Mouse (Mus musculus) hindbrain, embryonic 14.5 days (tissue): ENCODE data around the gene Mtg2. TPM values are rescaled to one million over a fixed set of nuclear protein-coding genes. Genes with fewer than 3 reads are reported as not detected.

ENCODE experiments used
- ATAC-seq: fragments of 200-750 bp; cut with Nextera tagmentation; 2 replicates; pipeline ENCODE4 v1.8.0; 2017; ENCODE audit warnings: moderate number of reproducible peaks, mild to moderate bottlenecking, moderate TSS enrichment, moderate library complexity; ENCODE audit not compliant: low FRiP score
- DNase-seq: peaks from one replicate; pipeline ENCODE4 v3.0.0-alpha.2; 2015; ENCODE audit warnings: low spot score
- H3K27ac ChIP-seq: fragments of 300-500 bp; sonication (generic); 2 replicates; pipeline ENCODE4 v1.5.1; 2014; ENCODE audit warnings: mild to moderate bottlenecking, moderate library complexity
- H3K27me3 ChIP-seq: fragments of 300-500 bp; sonication (generic); 2 replicates; pipeline ENCODE4 v1.6.1; 2014; ENCODE audit warnings: mild to moderate bottlenecking, low read length, mixed read lengths; ENCODE audit not compliant: control insufficient read depth, insufficient read depth
- H3K36me3 ChIP-seq: fragments of 300-500 bp; sonication (generic); replicated peaks from 2 replicates; pipeline ENCODE4 v1.6.1; 2014; ENCODE audit not compliant: control insufficient read depth, insufficient read depth
- H3K4me1 ChIP-seq: fragments of 300-500 bp; sonication (generic); replicated peaks from 2 replicates; pipeline ENCODE4 v1.6.1; 2014; ENCODE audit warnings: antibody characterized with exemption, low read length, mixed read lengths; ENCODE audit not compliant: control insufficient read depth, insufficient read depth
- H3K4me2 ChIP-seq: fragments of 300-500 bp; sonication (generic); replicated peaks from 2 replicates; pipeline ENCODE4 v1.6.1; 2014; ENCODE audit warnings: mild to moderate bottlenecking, moderate library complexity
- H3K4me3 ChIP-seq: fragments of 300-500 bp; sonication (generic); replicated peaks from 2 replicates; pipeline ENCODE4 v1.5.1; 2014; ENCODE audit warnings: mild to moderate bottlenecking, low read length
- H3K9ac ChIP-seq: fragments of 300-500 bp; sonication (generic); 2 replicates; pipeline ENCODE4 v1.6.1; 2014
- H3K9me3 ChIP-seq: fragments of 300-500 bp; sonication (generic); 2 replicates; pipeline ENCODE4 v1.6.1; 2016; ENCODE audit warnings: low read length; ENCODE audit not compliant: control insufficient read depth
- WGBS: fragments of 180-500 bp; shearing (Covaris S2); extraction: QIAGEN DNeasy Blood & Tissue Kit; methylation state at CpG from one replicate; pipeline ENCODE4 v1.1.7; 2014; 5-methylcytosine and 5-hydroxymethylcytosine counted together
- polyA plus RNA-seq: library from polyadenylated mRNA; unstranded; fragments of >200 nt; fragmentation: Nextera tagmentation; extraction: Ambion mirVana; gene quantifications from 2 replicates; pipeline ENCODE4 v1.2.1, GENCODE M21; 2014

Gene Mtg2
- 29.4 and 30.2 TPM in 2 replicates for polyA plus RNA-seq

GRCm38 (mm10) chr2:180070481-180071453 lies at the start of gene Mtg2:
Gene Mtg2 (plus strand): TSS chr2:180070588.
- H3K4me2 ChIP-seq, result peak within 1 kb of the TSS; percentile 76
- H3K4me3 ChIP-seq, result peak within 1 kb of the TSS; percentile 58
- H3K27ac ChIP-seq, result peak within 1 kb of the TSS; percentile 89
- DNase-seq (peak; percentile 92), ATAC-seq (peak; percentile 95)
- H3K27me3 ChIP-seq, result no peaks in the 10 kb centered on the region
- no peaks in the 10 kb centered on the region for H3K9me3 ChIP-seq
- H3K9ac ChIP-seq, result peak within 1 kb of the TSS; percentile 72
- H3K4me1 ChIP-seq, result peaks cover 14% of the 10 kb centered on the region
- 4% methylated on average over 58 of the region's 58 CpGs for WGBS
- H3K36me3 ChIP-seq, result peaks cover 38% of the 10 kb centered on the region

GRCm38 (mm10) chr2:180020919-180021318 lies 49.5 kb upstream of the Mtg2 start:
- Histone ChIP-seq H3K4me1 (peaks cover under 1% of the 10 kb centered on the region; the same call in 1 of the 2 replicates), H3K27ac (no peak overlapping the region), H3K9me3 (no peaks in the 10 kb centered on the region), H3K27me3 (peaks cover 20% of the 10 kb centered on the region), H3K4me2 (no peak overlapping the region), H3K9ac (no peak overlapping the region), H3K36me3 (no peaks in the 10 kb centered on the region), H3K4me3 (no peak overlapping the region)
- 87% methylated on average over 8 of the region's 8 CpGs for WGBS
- ATAC-seq, result no peak
- no peak for DNase-seq

- peaks cover 19% of the 10 kb centered on the region for H3K4me1 ChIP-seq
- peaks cover 20% of the 10 kb centered on the region for H3K27me3 ChIP-seq
- DNase-seq (no peak), ATAC-seq (no peak)
- no peak overlapping the region for H3K9ac ChIP-seq
- H3K27ac ChIP-seq, result no peak overlapping the region
- no peak overlapping the region for H3K4me3 ChIP-seq
- no peaks in the 10 kb centered on the region for H3K9me3 ChIP-seq
- H3K36me3 ChIP-seq, result peaks cover 3% of the 10 kb centered on the region
- H3K4me2 ChIP-seq, result no peak overlapping the region
- WGBS, result 60% methylated on average over 6 of the region's 6 CpGs
Measured at GRCm38 (mm10) chr2:180022751-180023150, 47.6 kb upstream of the Mtg2 start.

- ATAC-seq, result peak; percentile 95
- under 1% methylated on average over 53 of the region's 80 CpGs for WGBS
- DNase-seq, result peak; percentile 99
- peak within 1 kb of the TSS; percentile 94 for H3K27ac ChIP-seq
- peaks cover 21% of the 10 kb centered on the region for H3K36me3 ChIP-seq
- H3K9ac ChIP-seq, result peak within 1 kb of the TSS; percentile 97
- H3K9me3 ChIP-seq, result no peaks in the 10 kb centered on the region
- H3K27me3 ChIP-seq, result peaks cover 20% of the 10 kb centered on the region
- peak within 1 kb of the TSS; percentile 99 for H3K4me3 ChIP-seq
- H3K4me1 ChIP-seq, result peaks cover 32% of the 10 kb centered on the region
- peak within 1 kb of the TSS; percentile 98 for H3K4me2 ChIP-seq
Measured at GRCm38 (mm10) chr2:180024401-180025098, 45.8 kb upstream of the Mtg2 start, which contains the start of gene Lsm14b. Gene Lsm14b (plus strand): TSS chr2:180024987.

GRCm38 (mm10) chr2:180025135-180025860 lies 45.1 kb upstream of the Mtg2 start:
- Histone ChIP-seq H3K27ac (peak overlapping the region; percentile 94), H3K36me3 (peaks cover 29% of the 10 kb centered on the region), H3K9me3 (no peaks in the 10 kb centered on the region), H3K27me3 (peaks cover 20% of the 10 kb centered on the region), H3K4me2 (peak overlapping the region; percentile 98), H3K4me1 (peaks cover 32% of the 10 kb centered on the region), H3K9ac (peak overlapping the region; percentile 97), H3K4me3 (peak overlapping the region; percentile 99)
- DNase-seq (peak; percentile 35), ATAC-seq (peak; percentile 0; the same call in 1 of the 2 replicates)
- under 1% methylated on average over 59 of the region's 84 CpGs for WGBS

- DNase-seq (no peak), ATAC-seq (no peak)
- Histone ChIP-seq H3K9me3 (no peaks in the 10 kb centered on the region), H3K27ac (peak overlapping the region; percentile 94), H3K36me3 (peaks cover 34% of the 10 kb centered on the region), H3K4me3 (peak overlapping the region; percentile 99), H3K4me1 (peaks cover 32% of the 10 kb centered on the region), H3K9ac (peak overlapping the region; percentile 97), H3K4me2 (peak overlapping the region; percentile 98), H3K27me3 (peaks cover 20% of the 10 kb centered on the region)
- WGBS, result under 1% methylated on average over 6 of the region's 6 CpGs
Measured at GRCm38 (mm10) chr2:180025861-180026200, 44.6 kb upstream of the Mtg2 start.

- H3K9me3 ChIP-seq, result no peaks in the 10 kb centered on the region
- peak overlapping the region; percentile 98 for H3K4me2 ChIP-seq
- 69% methylated on average over 9 of the region's 9 CpGs for WGBS
- peaks cover 54% of the 10 kb centered on the region for H3K36me3 ChIP-seq
- DNase-seq, result no peak
- H3K9ac ChIP-seq, result peak overlapping the region; percentile 97
- H3K27me3 ChIP-seq, result peaks cover 7% of the 10 kb centered on the region
- H3K4me1 ChIP-seq, result peaks cover 32% of the 10 kb centered on the region
- ATAC-seq, result no peak
- peak overlapping the region; percentile 99 for H3K4me3 ChIP-seq
- H3K27ac ChIP-seq, result no peak overlapping the region
Measured at GRCm38 (mm10) chr2:180027768-180028167, 42.6 kb upstream of the Mtg2 start.

GRCm38 (mm10) chr2:180031270-180031669 lies 39.1 kb upstream of the Mtg2 start:
- no peak for DNase-seq
- Histone ChIP-seq H3K4me2 (no peak overlapping the region), H3K4me3 (no peak overlapping the region), H3K9me3 (no peaks in the 10 kb centered on the region), H3K27me3 (no peaks in the 10 kb centered on the region), H3K27ac (no peak overlapping the region), H3K36me3 (peaks cover 89% of the 10 kb centered on the region), H3K9ac (no peak overlapping the region), H3K4me1 (peaks cover 27% of the 10 kb centered on the region)
- WGBS, result 91% methylated on average over 6 of the region's 6 CpGs
- ATAC-seq, result no peak
